Mouse (Mus musculus): ENCODE results near the gene Klrd1.
"Not testable (repeated sequence)": the region's sequence is repeated elsewhere in the genome, so short reads cannot be mapped to it uniquely, and the experiment has no call there.

GRCm38 (mm10) chr6:129644054-129644453 is 52.5 kb downstream of the Klrd1 start:
- TF ChIP-seq POLR2A (IDR thresholded peaks at IDR 0.05; ENCODE audit: borderline replicate concordance, extremely low read depth, insufficient read depth, insufficient read length, poor library complexity, severe bottlenecking); CTCF (IDR thresholded peaks at IDR 0.05; ENCODE audit: borderline replicate concordance, extremely low read depth, insufficient read depth, insufficient read length): not testable (repeated sequence)

Data from brain, embryonic 14.5 days (tissue).